Mouse (Mus musculus): Measurements from ENCODE around the gene Ntsr1. TPM values are rescaled to one million over a fixed set of nuclear protein-coding genes. Genes with fewer than 3 reads are reported as not detected.

The Ntsr1 gene
- total and polyA plus RNA-seq, 3 experiments = not detected

- no peaks in the 10 kb centered on the region for H3K4me1 ChIP-seq (ENCODE audit: control insufficient read depth in 1 of 2, insufficient read depth in 2 of 2, low read length in 2 of 2)
- no peaks in the 10 kb centered on the region for H3K9me3 ChIP-seq (replicated peaks; ENCODE audit: insufficient read depth, low read length)
- no peak overlapping the region for H3K27ac ChIP-seq (ENCODE audit: control insufficient read depth, low read depth, low read length)
- H3K4me3 ChIP-seq (ENCODE audit: control insufficient read depth in 1 of 2, insufficient read depth in 1 of 2, low read depth in 2 of 2, low read length in 2 of 2) = no peak overlapping the region
- H3K9ac ChIP-seq (ENCODE audit: control insufficient read depth, low read depth, low read length, poor library complexity, severe bottlenecking) = no peak overlapping the region
- no peaks in the 10 kb centered on the region for H3K79me2 ChIP-seq (ENCODE audit: control insufficient read depth, insufficient read depth, low read length, poor library complexity)
- H3K27me3 ChIP-seq (ENCODE audit: control insufficient read depth in 1 of 2, insufficient read depth in 2 of 2, low read length in 2 of 2) = peaks cover 0 to 2% of the 10 kb centered on the region in 2 experiments; a peak in 2 of 4 replicates
- no peak for DNase-seq (ENCODE audit: low read depth, low spot score)
- TF ChIP-seq TCF12 (IDR thresholded peaks at IDR 0.05; ENCODE audit: low read depth, low read length) (no peak), TBP (IDR thresholded peaks at IDR 0.05; ENCODE audit: low read depth, low read length) (no peak), GABPA (IDR thresholded peaks at IDR 0.05; ENCODE audit: low read depth, low read length) (no peak), ELF1 (IDR thresholded peaks at IDR 0.05; ENCODE audit: low read depth, low read length) (no peak), CHD2 (IDR thresholded peaks at IDR 0.05; ENCODE audit: low read length) (no peak), BHLHE40 (IDR thresholded peaks at IDR 0.05; ENCODE audit: borderline replicate concordance, low read depth, low read length) (no peak)
- H3K36me3 ChIP-seq (ENCODE audit: control insufficient read depth in 1 of 2, insufficient read depth in 2 of 2, low read length in 2 of 2) = no peaks in the 10 kb centered on the region
Observed at GRCm38 (mm10) chr2:180459437-180459836, 40.3 kb upstream of the Ntsr1 start.

DNA sequence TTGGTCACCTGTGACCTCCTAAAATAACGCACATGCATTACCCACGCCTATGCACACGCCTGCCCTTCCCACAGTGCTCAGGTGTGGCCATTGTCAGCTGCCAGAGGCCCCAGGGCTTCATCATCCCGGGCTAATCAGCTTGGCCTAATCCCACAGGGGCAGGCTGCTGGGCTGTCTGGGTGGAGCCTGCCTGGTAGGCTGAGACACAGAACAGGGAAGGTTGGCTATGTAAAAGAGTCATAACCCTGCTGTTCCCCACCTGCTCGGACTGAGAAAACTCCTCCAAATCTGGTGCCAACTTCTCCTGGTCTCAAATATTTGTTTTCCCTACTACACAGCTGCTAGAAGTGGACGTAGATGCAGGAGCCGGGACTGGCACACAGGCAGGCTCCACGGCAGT is 39.0 kb upstream of the Ntsr1 start:
- no peaks in the 10 kb centered on the region for H3K4me1 ChIP-seq (ENCODE audit: control insufficient read depth in 1 of 2, insufficient read depth in 2 of 2, low read length in 2 of 2)
- H3K9me3 ChIP-seq (replicated peaks; ENCODE audit: insufficient read depth, low read length) = no peaks in the 10 kb centered on the region
- no peak for TF ChIP-seq NELFE (IDR thresholded peaks at IDR 0.05; ENCODE audit: low read depth, low read length)
- TF ChIP-seq MXI1 (IDR thresholded peaks at IDR 0.05; ENCODE audit: low read depth, low read length) = no peak
- no peak for TF ChIP-seq MAX (IDR thresholded peaks at IDR 0.05; ENCODE audit: low read length)
- TF ChIP-seq ELF1 (IDR thresholded peaks at IDR 0.05; ENCODE audit: low read depth, low read length) = no peak
- no peak for TF ChIP-seq E2F4 (IDR thresholded peaks at IDR 0.05; ENCODE audit: borderline replicate concordance, low read depth, low read length)
- TF ChIP-seq MYB (IDR thresholded peaks at IDR 0.05; ENCODE audit: low read depth, low read length) = no peak
- TF ChIP-seq UBTF (IDR thresholded peaks at IDR 0.05; ENCODE audit: borderline replicate concordance, insufficient read depth, low read depth, low read length) = no peak
- no peak for TF ChIP-seq TCF12 (IDR thresholded peaks at IDR 0.05; ENCODE audit: low read depth, low read length)
- no peak for TF ChIP-seq POLR2AphosphoS2 (IDR thresholded peaks at IDR 0.05; ENCODE audit: low read length)
- no peak for TF ChIP-seq RAD21 (IDR thresholded peaks at IDR 0.05; ENCODE audit: low read depth, low read length)
- no peak for TF ChIP-seq RCOR1 (IDR thresholded peaks at IDR 0.05; ENCODE audit: low read depth, low read length)
- no peak for TF ChIP-seq SMC3 (IDR thresholded peaks at IDR 0.05; ENCODE audit: low read depth, low read length)
- TF ChIP-seq KAT2A (conservative IDR thresholded peaks at IDR 0.05; ENCODE audit: low read depth, low read length) = no peak
- no peak for TF ChIP-seq USF2 (IDR thresholded peaks at IDR 0.05; ENCODE audit: borderline replicate concordance in 1 of 2, insufficient read depth in 1 of 2, low read depth in 1 of 2, low read length in 2 of 2)
- no peak for TF ChIP-seq MAFK (IDR thresholded peaks at IDR 0.05; ENCODE audit: borderline replicate concordance, low read depth, low read length)
- no peak for TF ChIP-seq MYC (IDR thresholded peaks at IDR 0.05; ENCODE audit: low read depth, low read length)
- TF ChIP-seq ZC3H11A (IDR thresholded peaks at IDR 0.05; ENCODE audit: low read depth, low read length) = no peak
- TF ChIP-seq ZNF384 (IDR thresholded peaks at IDR 0.05; ENCODE audit: low read depth, low read length) = no peak
- no peak for TF ChIP-seq HCFC1 (IDR thresholded peaks at IDR 0.05; ENCODE audit: low read depth, low read length)
- TF ChIP-seq EP300 (IDR thresholded peaks at IDR 0.05; ENCODE audit: low read depth in 1 of 2, low read length in 2 of 2) = no peak
- no peak overlapping the region for H3K9ac ChIP-seq (ENCODE audit: control insufficient read depth, low read depth, low read length, poor library complexity, severe bottlenecking)
- H3K27me3 ChIP-seq (ENCODE audit: control insufficient read depth in 1 of 2, insufficient read depth in 2 of 2, low read length in 2 of 2) = peaks cover 0 to 2% of the 10 kb centered on the region in 2 experiments; a peak in 2 of 4 replicates
- no peak for DNase-seq (ENCODE audit: low read depth, low spot score)
- H3K36me3 ChIP-seq (ENCODE audit: control insufficient read depth in 1 of 2, insufficient read depth in 2 of 2, low read length in 2 of 2) = no peaks in the 10 kb centered on the region
- no peak overlapping the region for H3K4me3 ChIP-seq (ENCODE audit: control insufficient read depth in 1 of 2, insufficient read depth in 1 of 2, low read depth in 2 of 2, low read length in 2 of 2)
- H3K79me2 ChIP-seq (ENCODE audit: control insufficient read depth, insufficient read depth, low read length, poor library complexity) = no peaks in the 10 kb centered on the region
- H3K27ac ChIP-seq (ENCODE audit: control insufficient read depth, low read depth, low read length) = no peak overlapping the region
